Mouse (Mus musculus) cerebral cortex, adult 2 months (tissue): ENCODE data around the gene Cldn24.

Experiments
- WGBS: fragments of 180-500 bp; shearing (Covaris S2); methylation state at CpG from one replicate; pipeline ENCODE4 v1.1.7; 2018; 5-methylcytosine and 5-hydroxymethylcytosine counted together

Cldn24 gene

GRCm38 (mm10) chr8:47821843-47822242 is at the start of gene Cldn24:
Gene Cldn24 (plus strand): TSS chr8:47822143.
- WGBS = 88% methylated on average over 6 of the region's 6 CpGs

DNA sequence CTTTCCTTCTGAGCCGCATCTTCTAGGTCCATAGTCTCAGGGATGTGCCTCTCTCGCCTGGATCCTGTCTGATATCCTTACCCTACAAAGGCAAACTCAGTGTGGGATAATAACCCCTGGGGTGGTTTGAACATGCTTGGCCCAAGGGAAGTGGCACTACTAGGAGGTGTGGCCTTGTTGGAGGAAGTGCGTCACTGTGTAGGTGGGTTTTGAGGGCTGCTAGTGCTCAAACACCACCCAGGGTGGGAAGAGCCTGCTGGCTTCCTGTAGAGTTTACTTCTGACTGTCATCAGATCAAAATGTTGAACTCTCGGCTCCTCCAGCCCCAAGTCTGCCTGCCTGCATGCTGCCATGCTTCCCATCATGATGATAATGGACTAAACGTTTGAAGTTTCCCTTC is 49.0 kb upstream of the Cldn24 start:
- 85% methylated on average over 5 of the region's 5 CpGs for WGBS

DNA sequence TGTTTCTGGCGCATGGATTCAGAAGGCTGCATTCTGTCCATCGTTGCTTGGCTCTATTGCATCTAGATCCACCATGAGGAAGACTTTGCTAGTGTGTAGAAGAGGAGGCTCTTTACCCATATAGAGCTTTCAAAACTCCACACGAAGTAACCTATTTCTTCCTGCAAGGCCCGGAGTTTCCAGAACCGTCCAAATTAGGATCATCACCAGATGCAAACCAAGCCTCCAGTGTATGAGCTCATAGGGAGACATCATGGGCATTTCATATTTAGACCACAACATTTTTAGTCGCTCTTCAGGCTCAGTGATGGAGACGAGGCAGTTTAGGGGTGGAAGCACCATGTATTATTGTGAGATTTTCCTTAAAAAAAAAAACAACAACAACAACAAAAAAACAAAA is 44.5 kb upstream of the Cldn24 start:
- WGBS = 55% methylated on average over 7 of the region's 7 CpGs

DNA sequence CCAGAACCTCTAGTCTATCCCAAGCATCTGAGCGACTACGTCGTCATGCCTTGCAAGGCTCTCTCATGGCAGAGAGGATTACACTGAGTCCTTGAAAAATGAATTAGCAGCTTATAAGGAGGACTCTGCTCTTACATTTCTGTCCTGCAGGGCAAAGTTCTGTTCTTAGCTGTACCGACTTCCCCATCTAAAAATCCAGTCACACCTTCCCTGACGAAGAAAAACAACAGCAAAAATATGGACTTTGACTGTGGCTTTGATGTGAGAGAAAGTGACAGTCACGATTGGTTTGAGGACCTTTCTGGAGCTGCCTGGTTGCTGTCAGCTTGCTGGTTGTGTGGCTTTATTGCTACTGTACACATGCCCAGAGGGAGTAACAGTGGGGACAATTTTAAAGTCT is 42.4 kb upstream of the Cldn24 start:
- WGBS = 68% methylated on average over 6 of the region's 6 CpGs

DNA sequence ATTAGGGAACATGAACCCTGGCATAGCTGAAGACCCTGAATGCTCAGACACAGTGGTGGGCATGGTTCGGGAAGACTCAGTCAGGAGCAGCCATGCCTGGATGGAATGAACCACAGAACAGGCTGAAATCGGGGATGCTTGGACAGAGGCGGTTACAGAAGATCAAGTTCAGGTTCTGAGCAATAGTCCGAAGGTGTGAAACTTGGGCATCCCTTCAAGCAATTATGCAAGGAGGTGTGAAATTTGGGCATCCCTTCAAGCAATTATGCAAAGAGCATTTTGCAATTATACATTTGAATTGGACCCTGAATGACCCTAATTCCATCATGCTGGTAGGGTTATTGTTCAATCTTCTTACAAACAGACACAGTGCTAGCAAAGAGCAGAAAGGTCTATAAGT is 40.1 kb upstream of the Cldn24 start:
- WGBS = 69% methylated on average over 4 of the region's 4 CpGs

DNA sequence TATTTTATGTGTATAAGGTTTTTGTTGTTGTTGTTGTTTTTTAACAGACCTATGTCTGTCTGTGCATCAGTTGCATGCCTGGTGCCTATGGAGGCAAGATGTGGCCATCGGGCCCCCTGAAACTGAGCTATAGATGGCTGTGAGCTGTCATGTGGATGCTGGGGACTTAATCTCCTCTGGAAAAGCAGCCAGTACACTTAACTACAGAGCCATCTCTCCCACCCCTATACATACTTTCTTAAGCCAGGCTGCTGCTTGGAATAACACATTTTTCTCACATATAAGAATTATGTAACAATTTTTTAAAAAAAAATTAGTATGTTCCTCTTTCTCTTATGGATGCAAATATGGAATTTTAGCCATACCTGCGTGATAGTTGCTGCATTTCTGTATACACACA is 38.4 kb upstream of the Cldn24 start:
- WGBS = 69% methylated on average over 2 of the region's 2 CpGs

GRCm38 (mm10) chr8:47783944-47784343 is 38.0 kb upstream of the Cldn24 start:
- 49% methylated on average over 6 of the region's 6 CpGs for WGBS

DNA sequence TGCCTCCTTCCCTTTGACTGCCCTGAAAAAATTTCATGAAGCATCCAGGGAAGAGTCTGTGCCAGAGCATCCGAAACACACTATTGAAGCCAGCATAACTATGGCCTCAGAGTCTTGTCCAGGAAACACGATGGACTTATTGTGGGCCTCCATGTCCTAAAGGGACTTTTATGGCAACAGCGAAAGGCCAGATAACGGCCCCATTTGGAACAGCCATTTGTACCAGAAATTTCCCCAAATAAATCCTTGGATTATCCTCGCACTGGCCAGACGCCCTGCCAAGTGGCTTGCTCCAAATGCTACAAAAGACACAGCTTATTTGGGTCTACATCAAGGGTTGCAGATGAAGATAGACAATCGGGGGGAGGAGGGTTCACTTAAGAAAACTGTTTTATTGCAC is 37.5 kb upstream of the Cldn24 start:
- WGBS = 38% methylated on average over 7 of the region's 7 CpGs

GRCm38 (mm10) chr8:47786323-47786722 is 35.6 kb upstream of the Cldn24 start:
- 95% methylated on average over 15 of the region's 15 CpGs for WGBS

GRCm38 (mm10) chr8:47787705-47788104 is 34.2 kb upstream of the Cldn24 start:
- WGBS = 42% methylated on average over 10 of the region's 10 CpGs

GRCm38 (mm10) chr8:47791986-47792385 is 30.0 kb upstream of the Cldn24 start:
- WGBS = 77% methylated on average over 9 of the region's 9 CpGs

- WGBS = 89% methylated on average over 6 of the region's 6 CpGs
These were observed 22.5 kb upstream of the Cldn24 start for GRCm38 (mm10) chr8:47799438-47799837.

GRCm38 (mm10) chr8:47802349-47802748 is 19.6 kb upstream of the Cldn24 start:
- 61% methylated on average over 2 of the region's 2 CpGs for whole genome bisulfite sequencing

DNA sequence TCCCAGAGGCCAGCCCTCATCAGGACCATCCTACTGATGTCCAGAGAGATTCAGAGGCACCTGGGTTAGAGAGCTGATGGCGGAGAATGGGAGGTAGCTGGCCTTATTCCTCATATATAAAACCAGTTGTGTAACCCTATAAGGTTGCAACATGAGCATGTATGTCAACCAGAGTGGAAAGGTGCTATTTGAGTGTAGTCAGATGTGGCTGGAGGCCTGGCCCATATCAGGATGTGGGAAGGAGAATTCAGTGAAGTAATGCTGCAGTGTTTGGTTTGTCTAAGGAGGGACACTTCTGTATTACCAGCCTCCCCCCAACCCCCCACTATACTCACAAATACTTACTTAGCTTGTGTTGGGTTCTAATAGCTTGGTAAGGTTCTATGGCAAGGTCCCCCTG is 17.7 kb upstream of the Cldn24 start:
- WGBS = 93% methylated on average over 1 of the region's 1 CpGs

GRCm38 (mm10) chr8:47809970-47810665 is 11.8 kb upstream of the Cldn24 start:
- WGBS = 89% methylated on average over 14 of the region's 14 CpGs

DNA sequence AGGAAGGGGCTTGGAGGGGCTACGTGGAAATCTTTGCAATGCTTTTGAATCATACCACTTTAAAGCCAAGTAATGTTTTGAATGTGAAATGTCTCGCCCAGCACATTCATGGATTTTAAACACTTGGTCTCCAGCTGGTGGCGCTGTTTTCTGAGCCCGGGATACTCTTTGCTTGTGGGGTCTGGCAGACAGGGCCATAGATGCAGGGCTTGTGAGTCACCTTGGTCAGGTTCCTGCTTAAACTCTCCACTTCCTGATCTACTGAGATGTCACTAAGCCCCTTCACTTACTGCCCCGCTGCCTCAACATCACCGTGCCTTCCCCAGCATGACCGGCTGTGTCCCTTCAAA is 11.3 kb upstream of the Cldn24 start:
- 82% methylated on average over 7 of the region's 7 CpGs for WGBS

GRCm38 (mm10) chr8:47811221-47811620 is 10.7 kb upstream of the Cldn24 start:
- 63% methylated on average over 12 of the region's 12 CpGs for WGBS

GRCm38 (mm10) chr8:47819034-47819433 is 2.9 kb upstream of the Cldn24 start:
- WGBS = 91% methylated on average over 8 of the region's 8 CpGs

GRCm38 (mm10) chr8:47820914-47821772 is 800 bp upstream of the Cldn24 start:
- WGBS = 88% methylated on average over 20 of the region's 20 CpGs

DNA sequence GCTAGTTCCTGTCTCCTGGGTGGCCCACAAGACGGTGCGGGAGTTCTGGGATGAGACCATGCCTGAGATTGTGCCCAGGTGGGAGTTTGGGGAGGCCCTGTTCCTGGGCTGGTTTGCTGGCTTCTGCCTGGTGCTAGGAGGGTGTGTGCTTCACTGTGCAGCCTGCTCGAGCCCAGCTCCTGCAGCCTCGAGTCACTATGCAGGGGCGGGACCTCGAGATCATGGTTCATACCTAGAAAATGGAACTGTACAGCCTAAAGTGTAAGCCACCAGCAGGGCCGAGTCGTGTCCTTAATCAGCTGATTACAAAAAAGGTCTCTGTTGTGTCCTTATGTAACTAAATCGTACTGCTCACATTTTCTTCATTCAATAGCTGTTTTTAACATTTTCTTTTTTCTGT is 598 bp downstream of the Cldn24 start:
- 61% methylated on average over 7 of the region's 9 CpGs for WGBS

GRCm38 (mm10) chr8:47823777-47824176 is 1.8 kb downstream of the Cldn24 start:
- 42% methylated on average over 10 of the region's 10 CpGs for WGBS

DNA sequence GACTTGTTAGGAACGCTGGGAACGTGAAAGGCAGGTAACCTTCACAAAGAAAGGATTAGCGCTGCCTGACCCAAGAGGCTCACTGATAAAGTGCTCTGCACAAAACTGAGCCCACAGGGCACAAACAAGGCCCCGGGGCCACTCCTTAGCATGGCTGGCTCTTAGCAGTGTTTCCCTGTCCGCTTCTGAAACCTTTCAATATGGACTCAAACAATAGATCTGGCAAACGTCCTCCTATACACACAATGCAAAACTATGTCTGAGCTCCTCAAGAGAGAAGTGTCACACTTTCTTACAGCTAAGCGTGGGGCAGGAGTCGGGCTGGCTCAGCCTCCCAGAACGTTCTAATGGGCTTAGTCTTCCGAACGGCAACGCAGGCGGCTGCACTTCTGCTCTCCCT is 2.2 kb downstream of the Cldn24 start, which contains the start of gene Cldn22:
Cldn22 (plus strand) TSS at position 301 of the 400 bp plus-strand sequence.
- WGBS = 37% methylated on average over 13 of the region's 13 CpGs

DNA sequence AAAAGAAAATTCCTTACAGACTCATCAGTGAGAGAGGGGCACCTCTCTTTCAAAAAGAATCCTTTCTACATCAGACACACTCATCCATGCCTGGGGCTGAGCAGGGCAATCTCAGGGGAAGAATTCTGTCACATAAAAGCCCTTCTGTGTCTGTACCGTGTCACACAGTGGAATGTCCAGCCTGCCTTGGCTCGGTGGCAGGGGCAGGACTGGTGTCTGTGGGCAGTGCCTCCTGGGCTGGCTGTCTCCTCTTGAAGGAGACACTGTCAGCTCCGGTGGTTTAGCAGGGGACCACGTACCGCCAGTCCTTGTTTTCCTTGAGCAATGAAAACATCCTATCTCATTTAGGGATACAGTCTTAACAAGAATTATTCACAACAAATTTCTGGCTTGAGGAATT is 3.7 kb downstream of the Cldn24 start:
- 57% methylated on average over 5 of the region's 5 CpGs for WGBS
